Mouse (Mus musculus): ENCODE measurements around the gene Hpcal1.

DNA sequence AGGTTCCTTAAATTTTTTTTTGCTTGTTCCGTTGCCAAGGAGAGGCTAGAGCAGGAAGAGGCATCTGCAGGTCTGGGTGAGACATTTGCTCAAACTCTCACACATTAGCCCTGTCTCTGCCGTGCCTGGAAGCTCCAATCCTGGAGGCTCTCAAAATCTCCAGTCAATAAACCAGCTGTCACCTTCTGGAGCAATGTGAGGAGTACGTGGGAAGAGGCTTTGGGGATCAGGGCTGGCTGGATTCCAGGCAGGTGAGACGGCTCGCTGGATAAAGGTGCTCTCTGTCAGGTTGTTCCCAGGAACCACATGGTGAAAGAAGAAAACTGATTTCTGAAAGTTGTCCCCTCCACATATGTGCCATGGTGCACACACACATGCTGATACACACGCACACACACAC lies 44.2 kb upstream of the Hpcal1 start:
- TF ChIP-seq CTCF (IDR thresholded peaks at IDR 0.05; ENCODE audit: extremely low read depth, insufficient read length, insufficient replicate concordance, low read depth, low read length) (no peak), POLR2A (IDR thresholded peaks at IDR 0.05; ENCODE audit: low read depth, low read length) (no peak)
